Mouse (Mus musculus) heart, embryonic 16.5 days (tissue): ENCODE data around the gene Ccdc162. TPM values are rescaled to one million over a fixed set of nuclear protein-coding genes. Genes with fewer than 3 reads are reported as not detected.
A peak's percentile ranks its signal among the peaks of the same experiment; 100 is the strongest.

Experiments
- ATAC-seq: fragments of 200-750 bp; cut with Nextera tagmentation; replicated peaks from 2 replicates; pipeline ENCODE4 v1.8.0; 2017; ENCODE audit warnings: moderate number of reproducible peaks; ENCODE audit not compliant: insufficient read depth, low FRiP score; ENCODE audit errors: extremely low read depth
- H3K27ac ChIP-seq: fragments of 300-500 bp; sonication (generic); 2 replicates; pipeline ENCODE4 v1.5.1; 2014; ENCODE audit warnings: mild to moderate bottlenecking, low read length, control low read depth, moderate library complexity
- H3K27me3 ChIP-seq: fragments of 300-500 bp; sonication (generic); 2 replicates; pipeline ENCODE4 v1.6.1; 2014; ENCODE audit warnings: low read length, mixed read lengths; ENCODE audit not compliant: control insufficient read depth, insufficient read depth
- H3K36me3 ChIP-seq: fragments of 300-500 bp; sonication (generic); 2 replicates; pipeline ENCODE4 v1.6.1; 2014; ENCODE audit not compliant: control insufficient read depth, insufficient read depth
- H3K4me1 ChIP-seq: fragments of 300-500 bp; sonication (generic); 2 replicates; pipeline ENCODE4 v1.6.1; 2014; ENCODE audit warnings: low read length, mixed read lengths; ENCODE audit not compliant: control insufficient read depth, insufficient read depth
- H3K4me2 ChIP-seq: fragments of 300-500 bp; sonication (generic); 2 replicates; pipeline ENCODE4 v1.6.1; 2014; ENCODE audit warnings: low read depth, mild to moderate bottlenecking, control low read depth, low read length
- H3K4me3 ChIP-seq: fragments of 300-500 bp; sonication (generic); 2 replicates; pipeline ENCODE4 v1.5.1; 2014; ENCODE audit warnings: mild to moderate bottlenecking, control low read depth, low read length
- H3K9ac ChIP-seq: fragments of 300-500 bp; sonication (generic); 2 replicates; pipeline ENCODE4 v1.6.1; 2014; ENCODE audit warnings: low read length, control low read depth
- H3K9me3 ChIP-seq: fragments of 300-500 bp; sonication (generic); replicated peaks from 2 replicates; pipeline ENCODE4 v1.6.1; 2016; ENCODE audit warnings: low read length; ENCODE audit not compliant: control insufficient read depth
- WGBS: fragments of 180-500 bp; shearing (Covaris S2); extraction: QIAGEN DNeasy Blood & Tissue Kit; methylation state at CpG from one replicate; pipeline ENCODE4 v1.1.7; 2014; 5-methylcytosine and 5-hydroxymethylcytosine counted together
- microRNA-seq: library from miRNA; unstranded; fragments of <30 nt; microRNA quantifications from one replicate; pipeline ENCODE4, GENCODE M21; 2017
- polyA plus RNA-seq: library from polyadenylated mRNA; unstranded; fragments of >200 nt; fragmentation: Nextera tagmentation; extraction: Ambion mirVana; gene quantifications from 2 replicates; pipeline ENCODE4 v1.2.1, GENCODE M21; 2015

The Ccdc162 gene
- polyA plus RNA-seq, 1 experiment from 2014 or later, result 1.2 TPM

DNA sequence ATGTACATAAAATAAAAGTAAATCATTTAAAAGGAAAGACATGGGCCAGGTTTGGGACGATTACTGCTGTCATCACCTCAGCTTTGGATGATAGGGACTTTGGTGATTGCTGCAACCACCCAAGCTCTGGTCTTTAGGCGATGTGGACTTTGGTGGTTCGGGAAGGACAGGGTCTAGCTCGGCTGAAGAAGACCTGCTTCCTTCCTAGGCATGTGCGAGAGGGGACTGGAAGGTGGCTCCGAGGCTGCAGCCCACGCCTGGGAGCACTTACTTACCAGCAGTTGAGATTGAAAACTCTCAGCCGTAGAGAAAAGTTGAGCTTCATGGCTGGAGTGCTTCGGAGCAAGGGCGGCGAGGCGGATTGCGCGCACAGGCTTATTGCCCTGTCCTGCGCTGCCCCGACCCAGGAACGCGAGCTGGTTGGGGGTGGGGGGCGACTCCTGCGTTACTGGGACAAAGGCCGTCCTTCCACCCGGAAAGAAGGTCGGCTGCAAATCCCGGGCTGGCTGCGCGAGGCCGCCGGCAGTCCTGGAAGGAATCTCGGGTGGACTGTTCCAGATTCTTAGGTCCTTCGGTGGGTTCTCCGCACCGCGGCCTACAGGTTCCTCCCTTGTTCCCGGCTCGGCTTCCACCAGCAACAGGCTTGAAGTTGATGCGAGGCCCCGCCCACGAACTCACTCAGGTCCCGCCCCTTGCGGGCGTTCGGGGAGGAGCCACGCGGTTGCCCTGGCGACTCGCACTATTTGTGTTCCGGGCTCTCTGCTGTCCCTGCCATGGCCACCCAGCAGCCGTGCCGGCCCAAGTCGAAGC is 226.5 kb downstream of the Ccdc162 start, which contains the start of the genes Smpd2 and Ppil6:
TSS of gene Smpd2 (minus strand) at position 662 of the 810 bp plus-strand sequence.
TSS of gene Ppil6 (plus strand) at position 732 of the 810 bp plus-strand sequence.
- H3K9ac ChIP-seq, result peak within 1 kb of the TSS; percentile 83
- no peaks in the 10 kb centered on the region for H3K27me3 ChIP-seq
- peaks cover 22% of the 10 kb centered on the region for H3K36me3 ChIP-seq
- H3K4me3 ChIP-seq, result peak within 1 kb of the TSS; percentile 75
- H3K4me1 ChIP-seq, result peaks cover 12% of the 10 kb centered on the region
- ATAC-seq, result peak; percentile 94
- peak within 1 kb of the TSS; percentile 100 for H3K4me2 ChIP-seq
- no peaks in the 10 kb centered on the region for H3K9me3 ChIP-seq
- WGBS, result under 1% methylated on average over 50 of the region's 50 CpGs
- H3K27ac ChIP-seq, result peak within 1 kb of the TSS; percentile 82

DNA sequence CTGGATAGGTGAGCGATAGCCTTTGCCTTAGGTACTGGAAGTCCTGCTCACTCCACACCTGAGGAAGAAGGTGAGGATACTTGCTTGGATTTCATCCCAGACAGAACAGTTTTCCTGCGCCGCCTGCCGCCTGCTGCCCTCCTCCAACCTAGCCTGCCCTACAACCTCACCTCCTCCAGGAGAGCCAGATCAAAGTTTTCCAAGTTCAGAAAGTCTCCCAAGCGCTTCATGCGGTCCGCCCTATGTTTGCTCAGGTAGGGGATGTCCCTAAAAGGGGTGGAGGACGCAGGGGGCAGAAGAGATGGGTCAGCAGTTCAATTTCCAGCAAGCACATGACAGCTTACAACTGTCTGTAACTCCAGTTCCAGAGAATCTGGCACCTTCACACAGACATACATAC is 227.1 kb downstream of the Ccdc162 start:
- peaks cover 12% of the 10 kb centered on the region for H3K4me1 ChIP-seq
- H3K4me2 ChIP-seq, result peak overlapping the region; percentile 100
- peak overlapping the region; percentile 75 for H3K4me3 ChIP-seq
- peaks cover 26% of the 10 kb centered on the region for H3K36me3 ChIP-seq
- peak overlapping the region; percentile 83 for H3K9ac ChIP-seq
- H3K27me3 ChIP-seq, result no peaks in the 10 kb centered on the region
- no peaks in the 10 kb centered on the region for H3K9me3 ChIP-seq
- no peak for ATAC-seq
- H3K27ac ChIP-seq, result no peak overlapping the region
- WGBS, result 23% methylated on average over 8 of the region's 8 CpGs

DNA sequence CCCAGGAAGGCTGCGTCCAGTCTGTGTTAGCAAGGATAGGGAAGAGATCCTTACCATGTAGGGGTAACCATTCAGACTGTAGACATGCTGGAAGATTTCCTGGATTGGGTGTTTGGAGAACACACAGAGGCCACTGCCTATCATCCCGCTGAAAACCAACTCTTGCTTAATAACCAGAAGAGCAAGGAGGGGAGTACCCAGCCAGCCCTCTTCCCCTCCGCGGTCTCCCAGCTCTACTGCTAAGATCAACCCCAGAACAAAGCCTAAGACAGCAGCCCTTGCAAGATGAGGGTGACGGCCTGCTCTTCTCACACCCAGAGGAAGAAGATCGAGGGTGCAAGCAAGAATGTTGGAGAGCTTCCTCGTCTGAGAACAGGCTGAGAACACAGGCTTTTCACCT is 227.6 kb downstream of the Ccdc162 start:
- H3K4me1 ChIP-seq, result peaks cover 12% of the 10 kb centered on the region
- WGBS, result 32% methylated on average over 7 of the region's 7 CpGs
- H3K9ac ChIP-seq, result peak overlapping the region; percentile 83
- peaks cover 30% of the 10 kb centered on the region for H3K36me3 ChIP-seq
- peak overlapping the region; percentile 75 for H3K4me3 ChIP-seq
- no peaks in the 10 kb centered on the region for H3K9me3 ChIP-seq
- no peak overlapping the region for H3K27ac ChIP-seq
- no peaks in the 10 kb centered on the region for H3K27me3 ChIP-seq
- ATAC-seq, result no peak
- peak overlapping the region; percentile 100 for H3K4me2 ChIP-seq

Small RNA genes lying within 50 kb of the gene (microRNA-seq; reads per million reads assigned to microRNA genes)
- gene Mir3473b, result not detected

Other genes starting within 250 kb of the Ccdc162 start
- 37.7 and 42.5 TPM in 2 replicates for gene Mical1, start 240.3 kb downstream of the Ccdc162 start, polyA plus RNA-seq
- 55.0 and 59.3 TPM in 2 replicates for gene Smpd2, start 226.3 kb downstream of the Ccdc162 start, polyA plus RNA-seq
- 1.3 and 1.4 TPM in 2 replicates for gene Ppil6, start 226.2 kb downstream of the Ccdc162 start, polyA plus RNA-seq
- 179 and 196 TPM in 2 replicates for gene Cd164, start 197.2 kb downstream of the Ccdc162 start, polyA plus RNA-seq
- gene Cep57l1, start 93.2 kb upstream of the Ccdc162 start, polyA plus RNA-seq, result 18.8 and 22.6 TPM in 2 replicates
- gene Sesn1, start 93.3 kb upstream of the Ccdc162 start, polyA plus RNA-seq, result 40.7 and 45.2 TPM in 2 replicates